Mouse (Mus musculus) heart, embryonic 10.5 days (tissue): Measurements from ENCODE around the gene Nme9. TPM values are rescaled to one million over a fixed set of nuclear protein-coding genes. Genes with fewer than 3 reads are reported as not detected.

Experiments used
- DNase-seq: peaks from one replicate; pipeline ENCODE4 v3.0.0-alpha.2; 2017; ENCODE audit warnings: low spot score
- H3K27ac ChIP-seq: fragments of 300-500 bp; sonication (generic); 2 replicates; pipeline ENCODE4 v1.5.1; 2016; ENCODE audit warnings: mild to moderate bottlenecking
- H3K27me3 ChIP-seq: fragments of 300-500 bp; sonication (generic); 2 replicates; pipeline ENCODE4 v1.6.1; 2016; ENCODE audit warnings: mild to moderate bottlenecking; ENCODE audit not compliant: poor library complexity, insufficient read depth, severe bottlenecking
- H3K36me3 ChIP-seq: fragments of 300-500 bp; sonication (generic); 2 replicates; pipeline ENCODE4 v1.6.1; 2016; ENCODE audit warnings: mild to moderate bottlenecking, moderate library complexity
- H3K4me1 ChIP-seq: fragments of 300-500 bp; sonication (generic); 2 replicates; pipeline ENCODE4 v1.6.1; 2016; ENCODE audit warnings: mild to moderate bottlenecking
- H3K4me3 ChIP-seq: fragments of 300-500 bp; sonication (generic); 2 replicates; pipeline ENCODE4 v1.5.1; 2016; ENCODE audit warnings: mild to moderate bottlenecking, moderate library complexity
- H3K9me3 ChIP-seq: fragments of 300-500 bp; sonication (generic); 2 replicates; pipeline ENCODE4 v1.6.1; 2016; ENCODE audit warnings: mild to moderate bottlenecking, moderate library complexity
- WGBS: fragments of 180-500 bp; shearing (Covaris S2); methylation state at CpG from one replicate; pipeline ENCODE4 v1.1.7; 2016; 5-methylcytosine and 5-hydroxymethylcytosine counted together
- polyA plus RNA-seq: library from polyadenylated mRNA; unstranded; fragments of >200 nt; fragmentation: Nextera tagmentation; extraction: Ambion mirVana; gene quantifications from 2 replicates; pipeline ENCODE4 v1.2.1, GENCODE M21; 2016

Nme9 gene
- polyA plus RNA-seq, 1 experiment from 2014 or later = not detected

DNA sequence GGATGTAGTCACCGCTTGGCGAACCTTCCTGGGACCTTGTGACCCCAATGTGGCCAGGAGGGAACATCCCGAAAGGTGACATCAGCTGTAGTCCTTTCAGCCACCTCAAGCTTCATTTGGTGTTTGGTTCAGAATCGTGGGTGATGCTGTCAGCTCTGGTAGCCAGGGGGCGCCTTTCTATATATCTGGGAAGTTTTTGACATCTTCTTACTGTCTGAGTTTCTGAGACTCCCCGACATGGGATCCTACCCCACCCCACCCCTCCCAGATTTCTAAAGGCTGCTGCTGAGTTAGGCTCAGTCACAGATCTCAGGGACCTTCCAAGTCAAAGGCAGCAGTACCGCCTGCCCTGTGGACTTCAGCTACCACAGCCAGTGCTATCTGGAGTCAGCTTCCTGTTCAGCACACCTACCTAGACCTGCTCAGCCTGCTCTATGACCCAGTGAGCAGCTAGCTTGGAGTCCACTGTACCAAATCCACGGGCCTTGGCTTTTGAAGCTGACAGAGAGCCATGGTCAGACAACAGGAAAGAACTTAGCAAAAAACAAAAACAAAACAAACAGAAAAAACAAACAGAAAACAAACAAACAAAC, 18.5 kb downstream of the Nme9 start:
- Histone ChIP-seq H3K36me3 (peaks cover 7% of the 10 kb centered on the region; the same call in 1 of the 2 replicates), H3K4me3 (no peak overlapping the region), H3K9me3 (no peaks in the 10 kb centered on the region), H3K27me3 (no peaks in the 10 kb centered on the region), H3K27ac (no peak overlapping the region), H3K4me1 (peaks cover 7% of the 10 kb centered on the region)
- WGBS = 58% methylated on average over 8 of the region's 8 CpGs
- no peak for DNase-seq

DNA sequence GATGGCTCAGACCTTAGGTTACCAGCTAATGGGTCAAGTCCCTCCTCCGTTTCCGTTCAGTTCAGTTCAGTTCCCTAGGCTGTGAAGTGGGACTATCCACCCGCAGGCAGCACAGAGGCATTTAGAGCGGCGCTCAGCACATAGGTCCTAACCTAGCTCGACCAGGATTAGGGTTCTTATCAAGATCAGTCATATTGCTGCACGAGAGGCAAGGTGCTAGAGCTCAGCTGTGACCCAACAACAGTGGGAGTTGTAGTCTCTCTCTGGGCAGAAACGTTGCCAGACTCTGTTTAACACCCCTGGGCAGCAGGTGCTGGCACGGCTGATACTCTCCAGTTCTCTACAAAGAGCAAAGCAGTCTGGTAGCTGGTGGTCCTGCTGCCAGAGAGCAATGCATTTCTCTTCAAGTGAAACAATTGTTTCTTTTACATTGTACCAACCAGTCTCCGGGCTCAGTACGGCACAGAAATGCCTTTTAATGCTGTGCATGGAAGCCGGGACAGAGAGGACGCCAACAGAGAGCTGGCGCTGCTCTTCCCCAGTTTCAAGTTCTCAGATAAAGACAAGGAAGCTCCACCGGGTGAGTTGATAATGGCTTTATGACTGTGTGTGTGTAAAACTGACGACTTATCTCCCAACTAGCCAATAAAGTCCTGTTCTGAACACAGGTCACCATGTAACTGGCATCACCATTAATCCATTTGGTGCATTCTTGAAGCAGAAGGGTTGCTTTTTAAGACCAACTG, 19.2 kb downstream of the Nme9 start:
- DNase-seq = no peak
- Histone ChIP-seq H3K27ac (no peak overlapping the region), H3K9me3 (no peaks in the 10 kb centered on the region), H3K4me1 (peaks cover 7% of the 10 kb centered on the region), H3K4me3 (no peak overlapping the region), H3K36me3 (peaks cover 14% of the 10 kb centered on the region; the same call in 1 of the 2 replicates), H3K27me3 (no peaks in the 10 kb centered on the region)
- 63% methylated on average over 16 of the region's 16 CpGs for WGBS

DNA sequence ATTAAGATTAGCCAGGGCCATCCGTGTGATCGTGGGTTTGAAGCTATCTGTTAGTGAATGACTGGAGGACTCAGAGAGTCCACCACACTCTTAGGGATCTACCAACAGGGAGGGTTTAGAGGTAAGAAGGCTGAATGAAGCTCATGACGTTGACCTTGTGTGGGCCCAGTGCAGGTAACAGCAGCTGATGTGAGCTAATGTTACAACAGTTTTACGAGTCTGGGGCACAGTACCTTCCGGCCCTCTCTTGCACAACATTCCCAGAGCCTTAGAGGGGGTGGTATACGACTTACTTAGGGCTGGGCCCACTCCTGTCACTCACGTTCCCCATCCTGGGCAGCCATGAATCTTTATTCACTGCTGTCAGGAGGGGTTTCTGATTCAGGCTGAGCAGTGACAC, 20.1 kb downstream of the Nme9 start:
- 72% methylated on average over 7 of the region's 7 CpGs for WGBS

DNA sequence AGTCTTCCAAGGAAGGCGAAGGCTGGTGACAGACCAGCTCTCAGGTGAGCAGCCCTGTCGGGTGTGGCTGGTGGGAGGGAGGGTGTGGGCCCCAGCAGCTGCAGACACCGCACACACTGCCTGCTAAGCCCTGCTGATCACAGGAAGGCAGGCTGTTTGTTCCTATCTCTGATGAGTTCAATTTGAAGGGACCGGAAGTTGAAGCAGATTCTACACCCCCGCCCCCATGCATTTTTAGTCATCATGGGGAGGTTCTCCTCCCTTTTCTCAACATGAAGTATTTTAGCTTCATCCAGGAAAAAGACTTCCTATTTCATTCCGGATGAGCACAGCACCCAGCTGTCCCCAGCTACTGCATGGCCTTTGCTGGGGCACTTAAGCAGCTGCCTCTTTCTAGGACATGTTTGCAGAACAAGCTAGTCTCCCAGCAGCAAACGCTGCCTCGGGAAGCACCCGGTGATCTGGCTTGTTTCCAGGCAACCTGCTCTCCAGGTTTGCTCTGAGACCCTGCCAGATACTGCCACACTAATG, 28.0 kb downstream of the Nme9 start:
- H3K27me3 ChIP-seq = no peaks in the 10 kb centered on the region
- no peaks in the 10 kb centered on the region for H3K9me3 ChIP-seq
- no peak overlapping the region for H3K27ac ChIP-seq
- H3K4me3 ChIP-seq = no peak overlapping the region
- no peaks in the 10 kb centered on the region for H3K4me1 ChIP-seq
- WGBS = 71% methylated on average over 9 of the region's 9 CpGs
- H3K36me3 ChIP-seq = peaks cover 48% of the 10 kb centered on the region
- peak; percentile 58 for DNase-seq

More for the DNA sequence above, 20.1 kb downstream of the Nme9 start:
- Histone ChIP-seq H3K27ac (no peak overlapping the region), H3K4me3 (no peak overlapping the region), H3K4me1 (peaks cover 7% of the 10 kb centered on the region), H3K9me3 (no peaks in the 10 kb centered on the region), H3K36me3 (peaks cover 23% of the 10 kb centered on the region), H3K27me3 (no peaks in the 10 kb centered on the region)
- DNase-seq = no peak

- H3K9me3 ChIP-seq = no peaks in the 10 kb centered on the region
- H3K36me3 ChIP-seq = peaks cover 41% of the 10 kb centered on the region
- DNase-seq = peak; percentile 47
- no peaks in the 10 kb centered on the region for H3K4me1 ChIP-seq
- no peak overlapping the region for H3K4me3 ChIP-seq
- H3K27me3 ChIP-seq = no peaks in the 10 kb centered on the region
- no peak overlapping the region for H3K27ac ChIP-seq
- WGBS = 90% methylated on average over 4 of the region's 4 CpGs
Measured at GRCm38 (mm10) chr9:99480764-99481163, 29.5 kb downstream of the Nme9 start.

DNA sequence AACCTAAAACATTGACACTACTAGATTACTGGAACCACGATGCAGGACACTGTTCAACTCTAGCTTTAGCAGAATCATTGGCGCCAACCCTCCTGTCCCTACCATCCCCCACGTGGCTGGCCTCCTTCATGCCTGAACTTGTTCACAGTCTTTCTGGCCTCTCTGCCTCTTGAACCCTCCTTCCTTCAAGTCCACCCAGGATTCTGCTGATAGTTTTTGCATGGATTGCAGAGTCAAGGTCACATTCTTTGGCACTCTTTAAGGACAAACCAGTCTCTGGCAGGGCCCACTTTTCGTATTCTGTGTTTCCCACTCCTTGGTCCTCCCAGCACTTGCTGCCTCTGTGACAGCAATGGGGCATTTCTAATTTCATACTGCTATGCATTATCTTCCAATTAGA, 31.9 kb downstream of the Nme9 start:
- Histone ChIP-seq H3K9me3 (no peaks in the 10 kb centered on the region), H3K36me3 (peaks cover 52% of the 10 kb centered on the region), H3K27me3 (no peaks in the 10 kb centered on the region), H3K4me3 (no peak overlapping the region), H3K4me1 (no peaks in the 10 kb centered on the region), H3K27ac (no peak overlapping the region)
- peak; percentile 66 for DNase-seq
- 84% methylated on average over 4 of the region's 4 CpGs for WGBS

DNA sequence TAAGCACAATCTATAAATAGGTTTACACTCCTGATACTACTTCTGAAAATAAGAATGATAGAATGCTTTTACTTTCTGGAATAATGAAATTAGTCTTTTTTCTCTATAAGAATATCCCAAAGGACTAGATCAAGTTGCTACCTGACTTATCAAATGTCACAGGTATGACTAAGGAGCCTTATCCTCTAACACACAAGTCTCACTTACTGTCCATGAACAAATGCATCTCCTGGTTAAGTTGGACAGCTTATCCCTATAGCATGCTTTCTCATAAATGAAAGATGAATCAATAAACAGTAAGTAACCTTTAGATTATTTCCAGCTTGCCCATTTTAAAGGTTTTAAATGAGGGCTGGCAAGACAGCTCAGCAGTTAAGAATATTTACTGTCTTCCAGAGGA, 33.4 kb downstream of the Nme9 start:
- Histone ChIP-seq H3K36me3 (peaks cover 62% of the 10 kb centered on the region), H3K27ac (no peak overlapping the region), H3K4me1 (no peaks in the 10 kb centered on the region), H3K27me3 (no peaks in the 10 kb centered on the region), H3K4me3 (no peak overlapping the region), H3K9me3 (no peaks in the 10 kb centered on the region)
- DNase-seq = no peak

DNA sequence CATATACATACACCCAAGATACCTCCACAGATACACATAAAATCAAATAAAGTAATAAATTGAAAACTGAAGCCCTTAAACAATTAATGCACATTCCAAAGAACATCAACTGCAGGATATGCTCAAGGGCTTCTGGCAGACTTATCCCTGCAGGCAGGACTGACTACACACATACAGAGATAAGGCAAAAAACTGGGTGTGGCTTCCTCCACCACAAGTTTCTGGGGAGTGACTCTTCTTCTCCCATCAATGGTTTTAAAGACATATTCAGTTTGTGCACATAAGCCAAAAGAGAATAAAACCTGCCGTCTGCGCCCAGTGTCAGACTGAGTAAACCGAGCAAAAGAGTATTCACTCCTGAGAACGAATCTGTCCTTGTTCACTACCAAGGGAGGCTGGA, 33.9 kb downstream of the Nme9 start:
- peak; percentile 52 for DNase-seq
- Histone ChIP-seq H3K4me1 (no peaks in the 10 kb centered on the region), H3K27ac (no peak overlapping the region), H3K9me3 (no peaks in the 10 kb centered on the region), H3K27me3 (no peaks in the 10 kb centered on the region), H3K4me3 (no peak overlapping the region), H3K36me3 (peaks cover 66% of the 10 kb centered on the region)
- 87% methylated on average over 4 of the region's 4 CpGs for WGBS

DNA sequence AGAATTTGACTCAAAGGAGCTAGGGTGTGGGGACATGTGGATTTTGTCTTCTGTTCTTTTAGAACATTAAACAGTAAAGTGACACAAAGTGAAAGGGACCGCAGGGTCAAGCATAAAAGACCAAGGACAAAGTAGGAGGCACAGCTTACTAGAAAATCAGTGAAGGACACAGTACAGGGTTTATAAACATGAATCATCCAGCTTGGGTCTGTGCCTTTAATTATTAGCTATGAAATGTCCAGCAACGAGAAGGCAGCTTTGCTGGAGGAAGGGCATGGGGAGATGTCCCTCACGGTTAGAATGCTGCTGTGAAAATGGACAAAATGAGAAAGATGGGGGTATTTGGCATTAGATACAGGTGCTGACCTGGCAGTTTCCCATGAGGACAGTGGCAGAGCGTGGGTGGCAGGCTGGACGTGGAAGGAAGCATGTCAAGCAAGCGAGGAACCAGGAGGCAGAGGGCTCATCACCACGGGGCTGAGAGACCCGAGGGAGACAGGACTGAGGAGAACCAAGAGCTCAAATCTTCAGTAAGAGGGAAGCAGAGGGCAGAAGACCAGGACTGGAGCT, 35.9 kb downstream of the Nme9 start:
- H3K27ac ChIP-seq = no peak overlapping the region
- peaks cover 60% of the 10 kb centered on the region for H3K36me3 ChIP-seq

GRCm38 (mm10) chr9:99487841-99488240, 36.6 kb downstream of the Nme9 start:
- no peaks in the 10 kb centered on the region for H3K27me3 ChIP-seq
- no peaks in the 10 kb centered on the region for H3K4me1 ChIP-seq
- whole genome bisulfite sequencing = 83% methylated on average over 3 of the region's 3 CpGs
- DNase-seq = peak; percentile 68
- H3K4me3 ChIP-seq = no peak overlapping the region
- H3K27ac ChIP-seq = no peak overlapping the region
- H3K36me3 ChIP-seq = peaks cover 61% of the 10 kb centered on the region
- H3K9me3 ChIP-seq = no peaks in the 10 kb centered on the region

More for the DNA sequence above, 35.9 kb downstream of the Nme9 start:
- Histone ChIP-seq H3K4me1 (no peaks in the 10 kb centered on the region), H3K4me3 (no peak overlapping the region), H3K9me3 (no peaks in the 10 kb centered on the region), H3K27me3 (no peaks in the 10 kb centered on the region)
- peak; percentile 64 for DNase-seq
- 89% methylated on average over 8 of the region's 8 CpGs for WGBS

- 91% methylated on average over 4 of the region's 4 CpGs for WGBS
- Histone ChIP-seq H3K27me3 (no peaks in the 10 kb centered on the region), H3K9me3 (no peaks in the 10 kb centered on the region), H3K27ac (no peak overlapping the region), H3K4me3 (no peak overlapping the region), H3K4me1 (no peaks in the 10 kb centered on the region), H3K36me3 (peaks cover 72% of the 10 kb centered on the region)
- no peak for DNase-seq
Measured at GRCm38 (mm10) chr9:99491050-99491449, 39.8 kb downstream of the Nme9 start.

DNA sequence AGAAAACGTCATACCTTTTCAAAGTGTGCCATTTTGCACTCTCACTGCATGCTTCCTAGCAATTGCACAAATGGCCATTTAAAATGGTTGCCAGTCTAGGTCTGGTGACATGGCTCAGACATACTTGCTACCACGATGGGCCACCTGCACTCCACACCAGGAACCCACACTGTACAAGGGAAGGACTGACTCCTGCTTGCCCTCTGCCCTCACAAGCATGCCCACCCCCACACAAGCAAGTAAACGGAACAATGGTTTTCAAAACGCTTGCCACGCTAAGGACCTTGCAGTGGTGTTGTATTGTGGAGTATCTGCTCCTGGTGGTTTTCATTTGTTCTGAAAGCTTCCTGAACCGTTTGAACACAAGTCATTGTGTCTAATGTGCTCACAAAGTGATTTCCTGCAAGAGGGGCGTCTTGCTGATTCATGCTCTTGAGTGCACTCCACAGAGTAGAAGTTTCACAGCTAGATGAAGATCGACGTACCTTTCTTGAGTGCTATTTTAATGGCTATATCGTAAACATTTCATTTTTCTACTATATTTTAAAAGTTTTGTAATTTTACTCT, 41.4 kb downstream of the Nme9 start:
- H3K4me3 ChIP-seq = no peak overlapping the region
- WGBS = 87% methylated on average over 10 of the region's 10 CpGs
- H3K9me3 ChIP-seq = no peaks in the 10 kb centered on the region
- peaks cover 69% of the 10 kb centered on the region for H3K36me3 ChIP-seq
- no peaks in the 10 kb centered on the region for H3K27me3 ChIP-seq
- no peak overlapping the region for H3K27ac ChIP-seq
- H3K4me1 ChIP-seq = no peaks in the 10 kb centered on the region
- no peak for DNase-seq

DNA sequence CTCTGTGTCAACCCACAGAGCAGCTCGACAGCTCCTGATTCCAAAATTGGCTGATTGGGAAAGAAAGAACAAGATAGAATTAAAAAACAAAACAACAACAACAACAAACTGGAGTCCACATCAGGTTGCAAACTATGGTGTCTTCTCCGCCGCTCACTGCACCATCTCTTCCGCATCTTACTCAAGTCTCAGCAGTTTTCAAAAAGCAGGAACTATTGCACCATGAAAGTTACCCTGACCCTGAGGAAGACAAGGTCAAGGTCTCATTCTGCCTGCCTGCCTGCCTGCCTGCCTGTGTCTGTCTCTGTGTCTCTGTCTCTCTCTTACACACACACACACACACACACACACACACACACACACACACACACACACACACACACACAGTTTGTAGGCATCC, 48.1 kb downstream of the Nme9 start:
- no peak for DNase-seq
- peaks cover 38% of the 10 kb centered on the region for H3K36me3 ChIP-seq
- H3K27ac ChIP-seq = no peak overlapping the region
- no peaks in the 10 kb centered on the region for H3K4me1 ChIP-seq
- no peaks in the 10 kb centered on the region for H3K27me3 ChIP-seq
- WGBS = 96% methylated on average over 4 of the region's 4 CpGs
- H3K4me3 ChIP-seq = no peak overlapping the region
- no peaks in the 10 kb centered on the region for H3K9me3 ChIP-seq
